Mouse (Mus musculus) heart, embryonic 15.5 days (tissue): ENCODE measurements at regions not wholly inside any gene's neighbourhood (a gene's known extent, or its start where the extent isn't known, plus 50 kb on each side); places are given as distances from the start of the nearest gene placed in this dataset.

Experiments used
- ATAC-seq: fragments of 200-750 bp; cut with Nextera tagmentation; replicated peaks from 2 replicates; pipeline ENCODE4 v1.8.0; 2017; ENCODE audit warnings: low read depth, moderate TSS enrichment; ENCODE audit not compliant: insufficient number of reproducible peaks, insufficient read depth, low FRiP score
- H3K27ac ChIP-seq: fragments of 300-500 bp; sonication (generic); 2 replicates; pipeline ENCODE4 v1.5.1; 2015; ENCODE audit warnings: mild to moderate bottlenecking, inconsistent platforms
- H3K27me3 ChIP-seq: fragments of 300-500 bp; sonication (generic); 2 replicates; pipeline ENCODE4 v1.6.1; 2015; ENCODE audit warnings: inconsistent platforms
- H3K36me3 ChIP-seq: fragments of 300-500 bp; sonication (generic); 2 replicates; pipeline ENCODE4 v1.6.1; 2015; ENCODE audit warnings: mild to moderate bottlenecking, inconsistent platforms
- H3K4me1 ChIP-seq: fragments of 300-500 bp; sonication (generic); replicated peaks from 2 replicates; pipeline ENCODE4 v1.6.1; 2015; ENCODE audit warnings: inconsistent platforms
- H3K4me2 ChIP-seq: fragments of 300-500 bp; sonication (generic); 2 replicates; pipeline ENCODE4 v1.6.1; 2015; ENCODE audit warnings: inconsistent platforms, mild to moderate bottlenecking, moderate library complexity
- H3K4me3 ChIP-seq: fragments of 300-500 bp; sonication (generic); 2 replicates; pipeline ENCODE4 v1.5.1; 2015; ENCODE audit warnings: mild to moderate bottlenecking, inconsistent platforms
- H3K9ac ChIP-seq: fragments of 300-500 bp; sonication (generic); 2 replicates; pipeline ENCODE4 v1.6.1; 2015; ENCODE audit warnings: mild to moderate bottlenecking, inconsistent platforms
- H3K9me3 ChIP-seq: fragments of 300-500 bp; sonication (generic); replicated peaks from 2 replicates; pipeline ENCODE4 v1.6.1; 2016; ENCODE audit warnings: inconsistent platforms
- WGBS: fragments of 180-500 bp; shearing (Covaris S2); methylation state at CpG from one replicate; pipeline ENCODE4 v1.1.7; 2015; ENCODE audit warnings: mixed read lengths; 5-methylcytosine and 5-hydroxymethylcytosine counted together

- no peak overlapping the region for H3K27ac ChIP-seq
- H3K9ac ChIP-seq: no peak overlapping the region
- H3K4me2 ChIP-seq: no peak overlapping the region
- peaks cover 22% of the 10 kb centered on the region for H3K4me1 ChIP-seq
- no peak overlapping the region for H3K4me3 ChIP-seq
- no peak for ATAC-seq
- no peaks in the 10 kb centered on the region for H3K36me3 ChIP-seq
- peaks cover 81% of the 10 kb centered on the region for H3K27me3 ChIP-seq
- 79% methylated on average over 4 of the region's 4 CpGs for WGBS
- H3K9me3 ChIP-seq: no peaks in the 10 kb centered on the region
Observed at GRCm38 (mm10) chr7:79516287-79516686, 50.1 kb upstream of the Polg start.
